Mouse (Mus musculus): ENCODE results near the gene Clec2l. TPM values are rescaled to one million over a fixed set of nuclear protein-coding genes. Genes with fewer than 3 reads are reported as not detected.

Clec2l gene
- total and polyA plus RNA-seq, 3 experiments, result 6.0 to 10.4 TPM; not detected in 1

DNA sequence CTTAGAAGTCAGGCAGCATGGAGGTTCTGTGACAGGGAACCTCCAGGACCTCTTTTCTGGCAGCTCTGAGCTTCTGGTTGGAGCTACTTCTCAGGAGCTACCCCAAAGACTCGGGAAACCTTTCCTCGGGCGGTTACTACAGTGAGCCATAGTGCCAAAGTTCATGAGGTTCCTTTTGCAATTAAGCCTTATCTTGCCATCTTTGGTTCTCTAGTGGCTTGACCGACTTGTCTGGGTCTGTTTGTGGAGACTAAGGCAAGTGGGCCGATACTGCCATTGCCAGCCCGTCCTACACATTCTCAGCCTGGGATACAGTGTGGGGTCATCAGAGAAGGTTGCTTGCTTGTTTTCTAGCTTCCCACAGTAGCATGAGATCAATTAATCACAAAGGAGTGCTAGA lies 29.7 kb downstream of the Clec2l start:
- Histone ChIP-seq H3K4me1 (ENCODE audit: control insufficient read depth in 1 of 2, insufficient read depth in 2 of 2, low read length in 2 of 2) (no peaks in the 10 kb centered on the region), H3K36me3 (ENCODE audit: control insufficient read depth in 1 of 2, insufficient read depth in 2 of 2, low read length in 2 of 2) (no peaks in the 10 kb centered on the region), H3K9me3 (replicated peaks; ENCODE audit: insufficient read depth, low read length) (no peaks in the 10 kb centered on the region), H3K27me3 (ENCODE audit: control insufficient read depth in 1 of 2, insufficient read depth in 2 of 2, low read length in 2 of 2) (no peaks in the 10 kb centered on the region), H3K27ac (ENCODE audit: control insufficient read depth, low read depth, low read length) (no peak overlapping the region), H3K9ac (ENCODE audit: control insufficient read depth, low read depth, low read length, poor library complexity, severe bottlenecking) (no peak overlapping the region), H3K79me2 (ENCODE audit: control insufficient read depth, insufficient read depth, low read length, poor library complexity) (no peaks in the 10 kb centered on the region), H3K4me3 (ENCODE audit: control insufficient read depth in 1 of 2, insufficient read depth in 1 of 2, low read depth in 2 of 2, low read length in 2 of 2) (no peak overlapping the region)
- DNase-seq (ENCODE audit: low read depth, low spot score), result no peak
- no peak for TF ChIP-seq JUND (IDR thresholded peaks at IDR 0.05; ENCODE audit: low read depth, low read length)

DNA sequence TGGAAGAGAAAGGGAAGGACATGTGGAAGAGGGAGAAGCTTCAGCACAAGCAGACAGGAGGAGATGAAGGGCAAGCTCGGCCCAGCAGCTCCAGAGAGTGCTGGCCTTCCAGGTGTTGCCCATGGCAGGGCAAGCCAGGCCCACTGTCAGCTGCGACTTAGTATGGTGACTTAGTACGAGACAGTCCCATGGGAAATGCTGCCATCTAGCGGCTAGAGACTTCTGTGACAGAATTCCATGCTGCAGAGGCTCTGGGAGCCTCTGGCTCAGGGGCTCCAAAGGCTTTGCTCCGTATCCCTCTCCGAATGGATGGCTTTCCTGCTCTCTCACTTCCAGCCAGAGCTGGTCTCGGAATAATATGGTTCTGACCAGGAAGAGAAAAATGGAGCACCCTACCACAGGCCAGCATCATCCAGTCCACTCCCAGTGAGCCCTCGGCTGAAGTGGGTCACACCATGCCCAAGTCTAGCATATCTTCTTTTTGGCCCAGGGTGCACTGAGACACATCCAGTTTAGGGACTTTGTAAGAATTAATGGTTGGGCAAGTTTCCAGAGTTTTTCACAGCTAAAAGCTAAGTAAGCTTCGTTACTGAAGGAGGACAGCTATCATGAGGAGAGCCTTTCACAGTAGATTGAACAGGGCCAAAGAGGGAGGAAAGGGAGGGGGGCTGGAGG lies 32.6 kb downstream of the Clec2l start:
- H3K4me1 ChIP-seq (ENCODE audit: control insufficient read depth in 1 of 2, insufficient read depth in 2 of 2, low read length in 2 of 2), result no peaks in the 10 kb centered on the region
- no peak overlapping the region for H3K9ac ChIP-seq (ENCODE audit: control insufficient read depth, low read depth, low read length, poor library complexity, severe bottlenecking)
- no peak overlapping the region for H3K27ac ChIP-seq (ENCODE audit: control insufficient read depth, low read depth, low read length)
- H3K79me2 ChIP-seq (ENCODE audit: control insufficient read depth, insufficient read depth, low read length, poor library complexity), result no peaks in the 10 kb centered on the region
- H3K9me3 ChIP-seq (replicated peaks; ENCODE audit: insufficient read depth, low read length), result no peaks in the 10 kb centered on the region
- H3K36me3 ChIP-seq (ENCODE audit: control insufficient read depth in 1 of 2, insufficient read depth in 2 of 2, low read length in 2 of 2), result no peaks in the 10 kb centered on the region
- no peaks in the 10 kb centered on the region for H3K27me3 ChIP-seq (ENCODE audit: control insufficient read depth in 1 of 2, insufficient read depth in 2 of 2, low read length in 2 of 2)
- no peak overlapping the region for H3K4me3 ChIP-seq (ENCODE audit: control insufficient read depth in 1 of 2, insufficient read depth in 1 of 2, low read depth in 2 of 2, low read length in 2 of 2)
- peak; percentile 85 for DNase-seq (ENCODE audit: low read depth, low spot score)
- TF ChIP-seq CTCF (IDR thresholded peaks at IDR 0.05 in 2 of 3, conservative IDR thresholded peaks at IDR 0.05 in 1 of 3; ENCODE audit: control insufficient read depth in 1 of 3, insufficient read depth in 1 of 3, low read depth in 2 of 3, low read length in 3 of 3, poor library complexity in 1 of 3, severe bottlenecking in 1 of 3) (peak; percentile 83 to 91 (median 84)), RCOR1 (IDR thresholded peaks at IDR 0.05; ENCODE audit: low read depth, low read length) (no peak), ZC3H11A (IDR thresholded peaks at IDR 0.05; ENCODE audit: low read depth, low read length) (peak; percentile 85), SMC3 (IDR thresholded peaks at IDR 0.05; ENCODE audit: low read depth, low read length) (peak; percentile 91), RAD21 (IDR thresholded peaks at IDR 0.05; ENCODE audit: low read depth, low read length) (peak; percentile 91), SIN3A (IDR thresholded peaks at IDR 0.05; ENCODE audit: low read length) (0 out of 2 replicates have a peak, but pooled peaks have one; percentile 42), KAT2A (conservative IDR thresholded peaks at IDR 0.05; ENCODE audit: low read depth, low read length) (no peak)

DNA sequence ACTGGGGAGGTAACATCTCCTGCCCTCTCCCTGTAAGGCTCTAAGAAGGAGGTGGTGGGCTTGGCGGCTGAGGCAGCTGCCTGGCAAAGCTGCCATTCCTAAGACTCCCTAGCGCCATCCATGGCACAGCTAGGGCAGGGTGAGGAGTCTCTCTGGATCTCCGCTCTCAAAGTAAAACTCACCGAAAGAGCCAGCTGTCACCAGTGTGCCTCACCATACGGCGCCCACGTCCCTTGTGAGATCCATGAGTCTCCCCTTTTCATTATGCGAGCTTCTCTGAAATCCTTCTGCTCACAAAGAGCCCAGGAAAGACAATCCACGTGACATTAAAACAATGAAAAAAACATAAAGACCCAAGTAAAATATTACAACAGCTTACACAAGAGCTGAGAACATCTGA lies 33.7 kb downstream of the Clec2l start:
- no peak overlapping the region for H3K9ac ChIP-seq (ENCODE audit: control insufficient read depth, low read depth, low read length, poor library complexity, severe bottlenecking)
- DNase-seq (ENCODE audit: low read depth, low spot score), result no peak
- no peak overlapping the region for H3K27ac ChIP-seq (ENCODE audit: control insufficient read depth, low read depth, low read length)
- TF ChIP-seq MYB (IDR thresholded peaks at IDR 0.05; ENCODE audit: low read depth, low read length) (no peak), NRF1 (IDR thresholded peaks at IDR 0.05; ENCODE audit: insufficient read depth, low read depth, low read length, poor library complexity, severe bottlenecking) (no peak), ELF1 (IDR thresholded peaks at IDR 0.05; ENCODE audit: low read depth, low read length) (no peak), USF2 (IDR thresholded peaks at IDR 0.05; ENCODE audit: borderline replicate concordance in 1 of 2, insufficient read depth in 1 of 2, low read depth in 1 of 2, low read length in 2 of 2) (no peak)
- H3K27me3 ChIP-seq (ENCODE audit: control insufficient read depth in 1 of 2, insufficient read depth in 2 of 2, low read length in 2 of 2), result no peaks in the 10 kb centered on the region
- H3K36me3 ChIP-seq (ENCODE audit: control insufficient read depth in 1 of 2, insufficient read depth in 2 of 2, low read length in 2 of 2), result no peaks in the 10 kb centered on the region
- no peak overlapping the region for H3K4me3 ChIP-seq (ENCODE audit: control insufficient read depth in 1 of 2, insufficient read depth in 1 of 2, low read depth in 2 of 2, low read length in 2 of 2)
- H3K9me3 ChIP-seq (replicated peaks; ENCODE audit: insufficient read depth, low read length), result no peaks in the 10 kb centered on the region
- no peaks in the 10 kb centered on the region for H3K79me2 ChIP-seq (ENCODE audit: control insufficient read depth, insufficient read depth, low read length, poor library complexity)
- no peaks in the 10 kb centered on the region for H3K4me1 ChIP-seq (ENCODE audit: control insufficient read depth in 1 of 2, insufficient read depth in 2 of 2, low read length in 2 of 2)

Measured in MEL (cell line).